Mouse (Mus musculus) small intestine, adult 2 months (tissue): ENCODE measurements around the gene Gsto1. TPM values are rescaled to one million over a fixed set of nuclear protein-coding genes. Genes with fewer than 3 reads are reported as not detected.
A peak's percentile ranks its signal among the peaks of the same experiment; 100 is the strongest.

ENCODE experiments used
- H3K27ac ChIP-seq: fragments of 200-500 bp; 2 replicates; pipeline ENCODE4 v1.5.1; 2012; ENCODE audit warnings: low read depth, low read length, control low read depth, inconsistent platforms; ENCODE audit not compliant: insufficient read depth
- H3K27me3 ChIP-seq: fragments of 200-500 bp; 2 replicates; pipeline ENCODE4 v1.6.1; 2012; ENCODE audit warnings: mild to moderate bottlenecking, moderate library complexity, low read length, inconsistent platforms; ENCODE audit not compliant: control insufficient read depth, insufficient read depth
- H3K36me3 ChIP-seq: fragments of 200-500 bp; 2 replicates; pipeline ENCODE4 v1.6.1; 2012; ENCODE audit warnings: mild to moderate bottlenecking, low read length, control low read depth, inconsistent platforms; ENCODE audit not compliant: control insufficient read depth, insufficient read depth
- H3K4me1 ChIP-seq: fragments of 200-500 bp; 2 replicates; pipeline ENCODE4 v1.6.1; 2012; ENCODE audit warnings: low read length, inconsistent platforms, mixed read lengths; ENCODE audit not compliant: control insufficient read depth, insufficient read depth, insufficient read length
- H3K4me3 ChIP-seq: fragments of 200-500 bp; 2 replicates; pipeline ENCODE4 v1.5.1; 2012; ENCODE audit warnings: low read depth, mild to moderate bottlenecking, control low read depth, inconsistent platforms, low read length, moderate library complexity
- CTCF ChIP-seq: fragments of 200-500 bp; IDR thresholded peaks from 2 replicates; pipeline ENCODE4 v1.5.1; 2012; ENCODE audit warnings: low read depth, mild to moderate bottlenecking, control low read depth, inconsistent platforms, low read length, moderate library complexity, mixed read lengths; ENCODE audit not compliant: insufficient replicate concordance, insufficient read length; ENCODE audit errors: extremely low read depth
- POLR2A ChIP-seq: fragments of 200-500 bp; IDR thresholded peaks from 2 replicates; pipeline ENCODE4 v1.6.1; 2012; ENCODE audit warnings: low read depth, mild to moderate bottlenecking, control low read depth, inconsistent platforms, low read length, moderate library complexity
- WGBS: fragments of 180-500 bp; shearing (Covaris S2); methylation state at CpG from one replicate; pipeline ENCODE4 v1.1.7; 2018; 5-methylcytosine and 5-hydroxymethylcytosine counted together
- polyA plus RNA-seq: library from polyadenylated mRNA; depleted of rRNA; stranded (reverse); fragments of >200 nt; gene quantifications from 2 replicates; pipeline ENCODE4 v1.2.3, GENCODE M21; 2012

Gene Gsto1
- polyA plus RNA-seq, 1 experiment: 242 TPM

DNA sequence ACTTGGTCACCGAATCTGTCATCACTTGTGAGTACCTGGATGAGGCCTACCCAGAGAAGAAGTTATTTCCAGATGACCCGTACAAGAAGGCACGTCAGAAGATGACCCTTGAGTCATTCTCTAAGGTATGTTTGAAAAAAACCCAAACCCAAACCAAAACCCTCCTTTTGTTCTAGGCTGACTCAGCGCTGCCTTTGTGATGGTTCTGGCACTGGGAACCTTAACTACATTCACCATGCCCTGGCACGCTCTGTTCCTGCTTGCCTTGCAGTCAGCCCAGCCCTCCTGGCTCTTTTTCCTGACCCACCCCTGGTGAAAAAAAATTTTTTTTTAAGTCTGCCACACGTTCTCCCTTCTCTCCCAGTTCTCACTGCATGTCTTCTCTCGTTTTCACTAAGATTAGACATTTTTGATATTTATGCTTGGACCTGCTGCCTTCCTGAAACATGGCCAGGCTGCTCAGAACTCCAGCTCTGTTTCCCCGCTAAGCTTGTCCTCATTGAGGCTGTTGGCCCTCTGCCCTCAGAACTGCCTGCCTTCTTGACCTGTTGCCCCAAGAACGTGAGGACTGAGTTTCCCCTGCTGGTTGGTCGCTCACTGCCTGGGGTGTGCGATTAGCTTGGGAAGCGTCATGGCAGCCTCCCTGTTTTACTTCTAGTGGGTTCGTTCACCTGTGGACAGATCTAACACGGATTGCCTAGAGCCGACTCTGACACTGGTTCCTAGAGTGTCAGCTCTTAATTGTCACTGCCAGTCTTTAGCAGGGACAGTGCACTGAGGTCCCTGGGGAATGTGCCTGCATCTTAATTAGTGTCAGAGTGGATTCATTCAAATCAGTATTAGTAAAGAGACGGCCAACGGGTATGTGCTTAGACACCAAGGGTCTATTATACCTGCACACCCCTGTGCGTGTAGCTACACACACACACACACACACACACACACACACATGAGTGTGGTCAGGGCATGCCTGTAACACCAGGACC lies 3.5 kb downstream of the Gsto1 start:
- H3K4me1 ChIP-seq: peaks cover 5% of the 10 kb centered on the region
- TF ChIP-seq CTCF (no peak), POLR2A (no peak)
- H3K36me3 ChIP-seq: peaks cover 43% of the 10 kb centered on the region
- no peak overlapping the region for H3K4me3 ChIP-seq
- H3K27ac ChIP-seq: no peak overlapping the region
- no peaks in the 10 kb centered on the region for H3K27me3 ChIP-seq
- 81% methylated on average over 18 of the region's 18 CpGs for WGBS

DNA sequence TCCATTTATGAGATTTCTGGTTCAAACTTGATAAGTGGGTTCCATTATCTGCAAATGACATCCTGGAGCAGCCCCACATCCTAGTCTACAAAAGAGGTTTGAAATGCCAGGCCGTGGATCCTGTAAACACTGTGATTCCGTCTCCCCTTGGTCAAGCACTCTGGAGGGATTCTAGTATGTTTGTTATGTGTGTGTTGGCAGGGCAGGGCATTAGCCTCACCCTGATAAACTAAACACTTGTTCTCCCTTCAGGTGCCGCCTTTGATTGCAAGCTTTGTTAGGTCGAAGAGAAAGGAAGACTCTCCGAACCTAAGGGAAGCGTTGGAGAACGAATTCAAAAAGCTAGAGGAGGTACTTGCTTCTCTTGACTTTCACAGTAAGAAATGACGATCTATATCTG lies 4.4 kb downstream of the Gsto1 start:
- Histone ChIP-seq H3K36me3 (peaks cover 46% of the 10 kb centered on the region), H3K27me3 (no peaks in the 10 kb centered on the region), H3K27ac (no peak overlapping the region), H3K4me3 (no peak overlapping the region), H3K4me1 (peaks cover 5% of the 10 kb centered on the region)
- WGBS: 83% methylated on average over 8 of the region's 8 CpGs
- TF ChIP-seq POLR2A (no peak), CTCF (no peak)

DNA sequence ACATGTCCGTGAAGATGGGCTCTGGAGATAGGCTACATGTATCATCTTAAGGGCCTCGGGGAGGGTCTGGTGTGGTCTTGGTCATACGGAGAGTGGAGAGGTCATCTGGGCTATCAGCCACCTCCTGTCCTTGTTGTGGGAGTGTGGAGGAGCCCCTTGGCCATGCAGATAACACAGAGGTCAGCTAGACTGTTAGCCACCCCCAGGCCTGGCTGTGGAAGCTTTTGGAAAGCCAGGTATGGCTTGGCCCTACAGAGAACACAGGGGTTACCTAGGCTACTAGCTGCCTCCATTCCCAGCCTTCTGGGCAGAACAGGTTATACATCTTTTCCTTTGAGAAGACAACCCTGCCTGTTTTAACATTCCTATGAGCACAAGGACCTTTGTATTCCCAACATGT lies 7.8 kb downstream of the Gsto1 start:
- peaks cover 46% of the 10 kb centered on the region for H3K36me3 ChIP-seq
- WGBS: 92% methylated on average over 3 of the region's 3 CpGs
- H3K4me1 ChIP-seq: peaks cover 2% of the 10 kb centered on the region; the same call in 1 of the 2 replicates
- no peak overlapping the region for H3K4me3 ChIP-seq
- TF ChIP-seq CTCF: no peak
- no peak for TF ChIP-seq POLR2A
- H3K27ac ChIP-seq: no peak overlapping the region
- no peaks in the 10 kb centered on the region for H3K27me3 ChIP-seq

DNA sequence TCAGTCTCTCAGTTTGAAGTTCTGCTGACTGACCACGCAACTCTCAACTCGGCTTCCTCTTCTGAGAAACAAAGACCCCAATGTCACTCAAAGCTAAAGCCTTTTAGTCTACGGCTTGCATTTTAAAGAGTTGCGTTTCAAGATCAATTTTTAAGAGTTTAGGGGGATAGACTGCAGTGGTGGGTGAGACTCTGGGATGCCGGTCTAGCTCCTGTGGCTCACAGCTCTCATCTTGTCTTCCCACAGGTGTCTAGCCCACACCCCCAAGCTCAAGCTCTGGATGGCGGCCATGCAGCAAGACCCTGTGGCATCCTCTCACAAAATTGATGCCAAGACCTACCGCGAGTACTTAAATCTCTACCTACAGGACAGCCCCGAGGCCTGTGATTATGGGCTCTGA lies 9.3 kb downstream of the Gsto1 start:
- peaks cover 2% of the 10 kb centered on the region; the same call in 1 of the 2 replicates for H3K4me1 ChIP-seq
- TF ChIP-seq POLR2A (no peak), CTCF (no peak)
- 97% methylated on average over 9 of the region's 9 CpGs for WGBS

DNA sequence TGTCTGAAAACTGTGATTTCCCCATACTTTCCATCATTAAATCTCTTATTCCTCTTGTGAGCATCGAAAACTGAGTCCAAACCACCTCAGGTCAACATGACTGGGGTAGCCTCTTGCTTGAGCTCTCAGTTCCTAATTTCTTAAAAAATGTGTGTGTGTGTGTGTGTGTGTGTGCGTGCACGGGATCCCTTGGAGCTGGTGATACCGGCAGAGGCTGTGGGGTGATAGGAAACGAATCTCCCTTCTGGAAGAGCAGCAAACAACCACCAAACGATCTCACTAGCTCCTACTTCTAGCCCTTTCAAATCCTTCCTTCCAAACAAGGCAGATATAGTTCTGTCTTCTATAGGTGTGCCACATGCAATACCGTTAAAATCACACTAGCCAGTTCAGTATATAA lies 10.0 kb downstream of the Gsto1 start:
- Histone ChIP-seq H3K27me3 (no peaks in the 10 kb centered on the region), H3K27ac (no peak overlapping the region), H3K36me3 (peaks cover 26% of the 10 kb centered on the region), H3K4me3 (no peak overlapping the region), H3K4me1 (peaks cover 4% of the 10 kb centered on the region; the same call in 1 of the 2 replicates)
- TF ChIP-seq POLR2A (no peak), CTCF (no peak)
- 78% methylated on average over 7 of the region's 7 CpGs for WGBS

More for the DNA sequence above, 9.3 kb downstream of the Gsto1 start:
- H3K36me3 ChIP-seq: peaks cover 32% of the 10 kb centered on the region
- no peak overlapping the region for H3K27ac ChIP-seq
- no peak overlapping the region for H3K4me3 ChIP-seq
- no peaks in the 10 kb centered on the region for H3K27me3 ChIP-seq

DNA sequence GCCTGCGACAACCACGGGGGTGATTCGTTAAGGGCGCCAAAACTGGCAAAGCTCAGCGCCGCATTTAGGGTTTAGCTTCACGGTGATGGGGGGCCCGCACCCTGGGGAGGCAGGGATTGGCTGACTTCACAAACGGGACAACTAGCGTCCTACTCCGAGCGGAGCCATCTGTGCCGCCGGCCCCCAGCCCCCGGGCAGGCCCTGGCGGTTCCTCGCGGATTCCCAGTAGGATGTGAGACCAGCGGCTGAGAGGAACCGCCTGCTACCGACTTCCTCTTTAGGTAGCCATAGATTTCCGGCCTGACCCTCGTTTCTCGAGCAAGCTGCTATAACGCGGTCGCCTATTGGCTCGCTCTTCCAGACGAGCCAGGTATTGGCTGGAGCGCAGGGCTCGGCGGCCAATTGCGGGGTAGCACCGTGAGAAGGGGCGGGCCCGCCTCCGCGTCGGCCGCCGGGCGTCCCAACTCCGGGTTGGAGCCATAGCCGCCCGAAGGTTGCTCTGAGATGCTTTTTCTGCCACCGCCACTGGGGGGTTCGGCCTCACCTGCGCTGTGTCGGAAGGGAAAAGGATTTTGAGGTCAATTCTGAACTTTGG lies 10.7 kb downstream of the Gsto1 start, which contains the start of gene Gsto2:
Gene Gsto2, plus strand, starts transcription at position 182 of the 595 bp plus-strand sequence.
- peak within 1 kb of the TSS; percentile 55; the same call in 1 of the 2 replicates for H3K27ac ChIP-seq
- TF ChIP-seq POLR2A (peak; percentile 69), CTCF (peak; percentile 70; the same call in 1 of the 2 replicates)
- H3K27me3 ChIP-seq: no peaks in the 10 kb centered on the region
- H3K4me3 ChIP-seq: peak within 1 kb of the TSS; percentile 86
- H3K4me1 ChIP-seq: peaks cover 4% of the 10 kb centered on the region; the same call in 1 of the 2 replicates
- under 1% methylated on average over 49 of the region's 49 CpGs for WGBS
- H3K36me3 ChIP-seq: peaks cover 21% of the 10 kb centered on the region

DNA sequence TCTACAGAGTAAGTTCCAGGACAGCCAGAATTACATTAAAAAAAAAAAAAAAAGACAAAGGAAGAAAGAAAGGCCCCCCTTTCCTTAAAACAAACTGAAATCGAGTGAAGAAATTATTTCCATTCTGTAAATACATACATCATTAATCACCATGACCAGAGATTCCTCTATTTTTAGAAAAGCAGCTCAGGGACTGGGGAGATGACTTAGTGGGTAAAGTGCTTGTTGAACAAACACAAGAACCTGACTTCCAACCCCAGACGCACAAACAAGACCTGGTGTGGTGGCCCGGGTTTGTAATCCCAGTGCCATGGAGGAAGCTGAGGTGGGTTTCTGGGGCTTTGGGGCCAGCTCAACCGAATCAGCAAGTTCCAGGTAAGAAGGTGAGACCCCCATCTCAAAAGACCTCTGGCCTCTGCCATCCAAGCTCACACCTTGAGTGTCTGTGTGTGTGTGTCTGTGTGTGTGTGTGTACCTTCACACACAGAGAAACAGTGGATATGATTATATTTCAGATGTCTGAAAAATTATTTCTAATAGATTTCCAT lies 12.9 kb downstream of the Gsto1 start:
- TF ChIP-seq POLR2A (no peak), CTCF (no peak)
- H3K4me1 ChIP-seq: peaks cover 4% of the 10 kb centered on the region; the same call in 1 of the 2 replicates
- no peaks in the 10 kb centered on the region for H3K27me3 ChIP-seq
- WGBS: 54% methylated on average over 4 of the region's 4 CpGs
- H3K36me3 ChIP-seq: peaks cover 10% of the 10 kb centered on the region
- H3K4me3 ChIP-seq: no peak overlapping the region
- H3K27ac ChIP-seq: no peak overlapping the region
